Mouse (Mus musculus): ENCODE results near the gene Bhlha9. TPM values are rescaled to one million over a fixed set of nuclear protein-coding genes. Genes with fewer than 3 reads are reported as not detected.
"Not testable (repeated sequence)": the region's sequence is repeated elsewhere in the genome, so short reads cannot be mapped to it uniquely, and the experiment has no call there.

Gene Bhlha9
- polyA plus RNA-seq, 1 experiment from 2014 or later = 0.47 TPM

DNA sequence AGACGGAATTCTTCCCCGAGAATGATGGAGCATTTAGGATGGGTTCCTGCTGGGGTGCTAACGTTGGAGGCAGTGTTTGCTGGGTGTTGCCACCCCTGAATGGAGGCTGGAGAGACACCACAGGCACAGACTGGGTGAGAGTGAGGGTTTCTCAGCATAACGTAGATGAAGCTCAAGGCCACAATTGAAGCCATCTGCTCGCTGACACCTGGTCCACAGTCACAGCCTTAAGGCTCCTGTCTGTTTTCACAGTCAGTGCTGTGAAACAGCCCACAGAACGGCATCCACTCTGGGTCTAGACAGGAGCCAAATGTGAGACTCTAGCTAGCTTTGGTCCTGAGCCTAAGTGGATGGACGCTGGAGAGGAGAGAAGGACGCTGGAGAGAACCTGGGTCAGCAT is 1.9 kb downstream of the Bhlha9 start:
- DNase-seq (ENCODE audit: low spot score) = no peak
- Histone ChIP-seq H3K27me3 (replicated peaks; ENCODE audit: control insufficient read depth, insufficient read depth, low read length) (peaks cover 45% of the 10 kb centered on the region), H3K9ac (ENCODE audit: low read length) (no peak overlapping the region), H3K27ac (ENCODE audit: low read depth, low read length) (no peak overlapping the region), H3K36me3 (ENCODE audit: control insufficient read depth, insufficient read depth, low read length) (no peaks in the 10 kb centered on the region), H3K9me3 (replicated peaks; ENCODE audit: control insufficient read depth, low read length) (no peaks in the 10 kb centered on the region), H3K4me2 (ENCODE audit: low read length) (no peak overlapping the region), H3K4me3 (ENCODE audit: low read depth, low read length) (no peak overlapping the region), H3K4me1 (ENCODE audit: control insufficient read depth, insufficient read depth, low read length) (no peaks in the 10 kb centered on the region)
- 50% methylated on average over 8 of the region's 8 CpGs for WGBS
- ATAC-seq = no peak

GRCm38 (mm10) chr11:76674704-76675103 is 2.4 kb downstream of the Bhlha9 start:
- Histone ChIP-seq H3K36me3 (ENCODE audit: control insufficient read depth, insufficient read depth, low read length) (no peaks in the 10 kb centered on the region), H3K4me2 (ENCODE audit: low read length) (no peak overlapping the region), H3K4me3 (ENCODE audit: low read depth, low read length) (no peak overlapping the region), H3K9ac (ENCODE audit: low read length) (no peak overlapping the region), H3K27me3 (replicated peaks; ENCODE audit: control insufficient read depth, insufficient read depth, low read length) (peaks cover 45% of the 10 kb centered on the region), H3K4me1 (ENCODE audit: control insufficient read depth, insufficient read depth, low read length) (no peaks in the 10 kb centered on the region), H3K9me3 (replicated peaks; ENCODE audit: control insufficient read depth, low read length) (no peaks in the 10 kb centered on the region), H3K27ac (ENCODE audit: low read depth, low read length) (no peak overlapping the region)
- WGBS = 38% methylated on average over 4 of the region's 4 CpGs
- no peak for DNase-seq (ENCODE audit: low spot score)
- no peak for ATAC-seq

DNA sequence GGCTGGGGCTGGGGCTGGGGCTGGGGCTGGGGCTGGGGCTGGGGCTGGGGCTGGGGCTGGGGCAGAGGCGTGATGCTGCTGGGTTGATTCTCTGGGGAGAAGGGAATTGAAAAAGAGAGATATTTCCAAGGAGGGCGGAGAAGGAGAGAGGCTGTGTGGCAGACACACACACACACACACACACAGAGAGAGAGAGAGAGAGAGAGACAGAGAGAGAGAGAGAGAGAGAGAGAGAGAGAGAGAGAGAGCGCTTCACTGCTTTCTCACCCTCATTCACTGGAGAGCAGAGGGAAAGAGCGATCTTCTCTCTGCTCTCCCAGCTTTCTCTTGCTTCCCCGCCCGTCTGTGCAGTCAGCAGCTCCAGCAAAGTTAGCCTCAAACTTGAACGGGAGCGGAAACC is 7.2 kb downstream of the Bhlha9 start, which contains the start of gene Trarg1:
Trarg1 (plus strand) TSS at position 301 of the 400 bp plus-strand sequence.
- not testable (repeated sequence) for DNase-seq (ENCODE audit: low spot score); H3K4me2 ChIP-seq (ENCODE audit: low read length); H3K9ac ChIP-seq (ENCODE audit: low read length); H3K4me1 ChIP-seq (ENCODE audit: control insufficient read depth, insufficient read depth, low read length); ATAC-seq; H3K27ac ChIP-seq (ENCODE audit: low read depth, low read length); H3K9me3 ChIP-seq (replicated peaks; ENCODE audit: control insufficient read depth, low read length); H3K27me3 ChIP-seq (replicated peaks; ENCODE audit: control insufficient read depth, insufficient read depth, low read length); H3K4me3 ChIP-seq (ENCODE audit: low read depth, low read length); H3K36me3 ChIP-seq (ENCODE audit: control insufficient read depth, insufficient read depth, low read length)
- WGBS = 47% methylated on average over 7 of the region's 8 CpGs

DNA sequence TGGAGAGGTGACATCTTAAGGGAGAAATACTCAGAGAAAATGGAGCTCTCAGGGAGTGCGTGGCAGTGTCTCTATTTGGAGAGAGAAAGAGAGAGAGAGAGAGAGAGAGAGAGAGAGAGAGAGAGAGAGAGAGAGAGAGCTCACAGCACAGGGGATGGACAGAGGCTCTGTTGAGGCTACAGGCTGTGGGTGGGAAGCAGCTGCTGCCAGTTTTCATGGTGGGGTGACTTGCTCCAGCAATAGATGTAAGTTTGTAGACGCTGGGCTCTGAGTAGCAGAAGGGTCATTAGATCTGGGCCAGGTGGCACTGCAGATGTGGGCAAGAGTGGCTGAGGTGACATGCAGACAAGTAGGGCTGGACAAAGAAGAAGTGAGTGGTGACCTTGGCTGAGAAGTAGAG is 13.3 kb downstream of the Bhlha9 start:
- Histone ChIP-seq H3K9me3 (replicated peaks; ENCODE audit: control insufficient read depth, low read length) (no peaks in the 10 kb centered on the region), H3K27me3 (replicated peaks; ENCODE audit: control insufficient read depth, insufficient read depth, low read length) (no peaks in the 10 kb centered on the region; the same call in 1 of the 2 replicates), H3K4me2 (ENCODE audit: low read length) (no peak overlapping the region), H3K4me3 (ENCODE audit: low read depth, low read length) (no peak overlapping the region), H3K9ac (ENCODE audit: low read length) (no peak overlapping the region), H3K4me1 (ENCODE audit: control insufficient read depth, insufficient read depth, low read length) (no peaks in the 10 kb centered on the region), H3K36me3 (ENCODE audit: control insufficient read depth, insufficient read depth, low read length) (no peaks in the 10 kb centered on the region), H3K27ac (ENCODE audit: low read depth, low read length) (no peak overlapping the region)
- no peak for ATAC-seq
- 73% methylated on average over 2 of the region's 2 CpGs for WGBS
- DNase-seq (ENCODE audit: low spot score) = no peak

- Histone ChIP-seq H3K4me1 (ENCODE audit: control insufficient read depth, insufficient read depth, low read length) (no peaks in the 10 kb centered on the region), H3K4me3 (ENCODE audit: low read depth, low read length) (no peak overlapping the region), H3K4me2 (ENCODE audit: low read length) (no peak overlapping the region), H3K27ac (ENCODE audit: low read depth, low read length) (no peak overlapping the region), H3K9ac (ENCODE audit: low read length) (no peak overlapping the region), H3K36me3 (ENCODE audit: control insufficient read depth, insufficient read depth, low read length) (no peaks in the 10 kb centered on the region), H3K27me3 (replicated peaks; ENCODE audit: control insufficient read depth, insufficient read depth, low read length) (no peaks in the 10 kb centered on the region), H3K9me3 (replicated peaks; ENCODE audit: control insufficient read depth, low read length) (no peaks in the 10 kb centered on the region)
- 80% methylated on average over 3 of the region's 3 CpGs for WGBS
- ATAC-seq (no peak), DNase-seq (ENCODE audit: low spot score) (no peak)
These were observed 19.8 kb downstream of the Bhlha9 start for GRCm38 (mm10) chr11:76692096-76692495.

- no peaks in the 10 kb centered on the region for H3K36me3 ChIP-seq (ENCODE audit: control insufficient read depth, insufficient read depth, low read length)
- WGBS = 82% methylated on average over 6 of the region's 6 CpGs
- DNase-seq (ENCODE audit: low spot score) (peak; percentile 9), ATAC-seq (no peak)
- H3K9ac ChIP-seq (ENCODE audit: low read length) = no peak overlapping the region
- no peaks in the 10 kb centered on the region for H3K4me1 ChIP-seq (ENCODE audit: control insufficient read depth, insufficient read depth, low read length)
- no peak overlapping the region for H3K4me3 ChIP-seq (ENCODE audit: low read depth, low read length)
- no peak overlapping the region for H3K27ac ChIP-seq (ENCODE audit: low read depth, low read length)
- H3K9me3 ChIP-seq (replicated peaks; ENCODE audit: control insufficient read depth, low read length) = no peaks in the 10 kb centered on the region
- no peak overlapping the region for H3K4me2 ChIP-seq (ENCODE audit: low read length)
- H3K27me3 ChIP-seq (replicated peaks; ENCODE audit: control insufficient read depth, insufficient read depth, low read length) = no peaks in the 10 kb centered on the region
These were observed 23.5 kb downstream of the Bhlha9 start for GRCm38 (mm10) chr11:76695810-76696209.

GRCm38 (mm10) chr11:76699626-76700025 is 27.4 kb downstream of the Bhlha9 start:
- Histone ChIP-seq H3K4me3 (ENCODE audit: low read depth, low read length) (no peak overlapping the region), H3K27me3 (replicated peaks; ENCODE audit: control insufficient read depth, insufficient read depth, low read length) (no peaks in the 10 kb centered on the region), H3K36me3 (ENCODE audit: control insufficient read depth, insufficient read depth, low read length) (no peaks in the 10 kb centered on the region), H3K4me2 (ENCODE audit: low read length) (no peak overlapping the region), H3K27ac (ENCODE audit: low read depth, low read length) (no peak overlapping the region), H3K9me3 (replicated peaks; ENCODE audit: control insufficient read depth, low read length) (no peaks in the 10 kb centered on the region), H3K4me1 (ENCODE audit: control insufficient read depth, insufficient read depth, low read length) (no peaks in the 10 kb centered on the region), H3K9ac (ENCODE audit: low read length) (no peak overlapping the region)
- DNase-seq (ENCODE audit: low spot score) = no peak
- WGBS = 63% methylated on average over 7 of the region's 9 CpGs
- ATAC-seq = no peak

DNA sequence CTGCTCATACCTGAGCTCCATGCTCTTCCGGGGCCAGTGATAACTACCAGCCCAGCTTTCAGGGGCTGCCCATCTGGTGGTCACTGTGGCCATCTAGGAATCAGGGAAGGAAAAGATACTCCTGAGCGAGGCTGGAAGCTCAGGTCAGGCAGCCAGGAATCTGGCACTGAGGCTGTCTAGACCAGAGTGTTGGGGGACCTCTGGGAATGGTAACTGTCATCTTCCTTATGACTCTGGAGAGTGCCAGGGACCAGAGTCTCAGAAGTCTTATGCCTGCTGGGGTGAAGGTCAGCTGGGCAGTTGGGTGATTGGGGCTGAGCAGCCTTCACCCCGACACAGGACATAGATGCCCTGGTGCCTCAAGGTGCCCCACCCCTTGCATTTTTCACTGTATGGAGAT is 35.4 kb downstream of the Bhlha9 start:
- H3K36me3 ChIP-seq (ENCODE audit: control insufficient read depth, insufficient read depth, low read length) = no peaks in the 10 kb centered on the region
- no peak overlapping the region for H3K4me2 ChIP-seq (ENCODE audit: low read length)
- no peak overlapping the region for H3K27ac ChIP-seq (ENCODE audit: low read depth, low read length)
- H3K4me3 ChIP-seq (ENCODE audit: low read depth, low read length) = no peak overlapping the region
- H3K27me3 ChIP-seq (replicated peaks; ENCODE audit: control insufficient read depth, insufficient read depth, low read length) = no peaks in the 10 kb centered on the region
- no peaks in the 10 kb centered on the region for H3K4me1 ChIP-seq (ENCODE audit: control insufficient read depth, insufficient read depth, low read length)
- 96% methylated on average over 3 of the region's 3 CpGs for WGBS
- no peak overlapping the region for H3K9ac ChIP-seq (ENCODE audit: low read length)
- no peak for DNase-seq (ENCODE audit: low spot score)
- ATAC-seq = no peak
- no peaks in the 10 kb centered on the region for H3K9me3 ChIP-seq (replicated peaks; ENCODE audit: control insufficient read depth, low read length)

- DNase-seq (ENCODE audit: low spot score) (no peak), ATAC-seq (no peak)
- Histone ChIP-seq H3K27ac (ENCODE audit: low read depth, low read length) (no peak overlapping the region), H3K4me1 (ENCODE audit: control insufficient read depth, insufficient read depth, low read length) (no peaks in the 10 kb centered on the region), H3K9me3 (replicated peaks; ENCODE audit: control insufficient read depth, low read length) (no peaks in the 10 kb centered on the region), H3K4me2 (ENCODE audit: low read length) (no peak overlapping the region), H3K36me3 (ENCODE audit: control insufficient read depth, insufficient read depth, low read length) (no peaks in the 10 kb centered on the region), H3K27me3 (replicated peaks; ENCODE audit: control insufficient read depth, insufficient read depth, low read length) (no peaks in the 10 kb centered on the region), H3K4me3 (ENCODE audit: low read depth, low read length) (no peak overlapping the region), H3K9ac (ENCODE audit: low read length) (no peak overlapping the region)
- 96% methylated on average over 1 of the region's 1 CpGs for WGBS
These were observed 35.8 kb downstream of the Bhlha9 start for GRCm38 (mm10) chr11:76708066-76708465.
